Mouse (Mus musculus) large intestine, adult 2 months (tissue): ENCODE data around the gene Ccdc89. TPM values are rescaled to one million over a fixed set of nuclear protein-coding genes. Genes with fewer than 3 reads are reported as not detected.

Experiments
- DNase-seq: peaks from one replicate; pipeline ENCODE4 v3.0.0-alpha.2; 2012; ENCODE audit warnings: low read depth, low spot score
- WGBS: fragments of 180-500 bp; shearing (Covaris S2); methylation state at CpG from one replicate; pipeline ENCODE4 v1.1.7; 2018; 5-methylcytosine and 5-hydroxymethylcytosine counted together
- polyA plus RNA-seq: library from polyadenylated mRNA; depleted of rRNA; stranded (reverse); fragments of >200 nt; gene quantifications from 2 replicates; pipeline ENCODE4 v1.2.3, GENCODE M21; 2012; rRNA removed

Gene Ccdc89
- 0.09 TPM in 1 of 2 replicates, not detected in the other for polyA plus RNA-seq

DNA sequence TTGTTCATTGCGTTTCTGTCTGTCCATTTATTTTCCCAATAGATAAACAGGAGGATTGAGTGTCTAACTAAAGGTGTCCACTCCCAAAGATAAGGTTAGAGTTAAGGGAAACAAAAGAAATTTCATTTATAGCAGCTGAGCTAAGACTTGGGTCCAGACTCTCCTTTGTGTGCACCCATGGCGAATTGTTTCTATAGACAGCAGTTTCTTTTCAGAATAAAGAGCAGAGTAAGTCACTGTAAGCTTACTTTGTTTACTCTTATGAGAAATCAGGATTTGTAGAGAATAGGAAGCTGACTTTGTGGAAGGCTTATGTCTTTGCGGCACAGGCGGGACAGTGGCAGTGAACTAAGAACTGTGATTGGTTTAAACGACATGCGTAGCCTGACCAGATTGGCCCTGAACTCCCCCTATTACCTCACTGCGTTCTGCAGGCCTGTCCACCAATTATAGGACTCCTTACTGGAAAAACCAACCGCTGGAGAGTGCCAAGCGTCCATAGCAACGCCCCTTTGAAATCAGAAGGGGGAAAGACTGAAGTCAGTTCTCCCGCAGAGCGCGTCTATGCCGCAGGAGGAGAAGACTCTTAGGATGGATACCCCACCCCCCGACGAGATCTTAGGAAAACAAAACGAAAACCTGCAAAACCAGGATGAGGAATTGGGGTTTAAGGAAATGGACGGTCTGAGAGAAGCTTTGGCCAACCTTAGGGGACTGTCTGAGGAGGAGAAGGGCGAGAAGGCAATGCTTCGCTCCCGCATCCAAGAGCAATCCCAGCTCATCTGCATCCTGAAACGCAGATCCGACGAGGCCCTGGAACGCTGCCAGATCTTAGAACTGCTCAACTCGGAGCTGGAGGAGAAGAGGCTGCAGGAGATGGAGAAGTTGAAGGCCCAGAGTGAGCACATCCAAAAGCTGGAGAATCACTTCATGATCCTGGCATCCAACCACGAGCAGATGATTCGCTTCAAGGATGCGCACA, at the start of gene Ccdc89:
Ccdc89 (plus strand) TSS at position 558 of the 982 bp plus-strand sequence.
- 23% methylated on average over 29 of the region's 29 CpGs for WGBS
- peak; percentile 62 for DNase-seq

DNA sequence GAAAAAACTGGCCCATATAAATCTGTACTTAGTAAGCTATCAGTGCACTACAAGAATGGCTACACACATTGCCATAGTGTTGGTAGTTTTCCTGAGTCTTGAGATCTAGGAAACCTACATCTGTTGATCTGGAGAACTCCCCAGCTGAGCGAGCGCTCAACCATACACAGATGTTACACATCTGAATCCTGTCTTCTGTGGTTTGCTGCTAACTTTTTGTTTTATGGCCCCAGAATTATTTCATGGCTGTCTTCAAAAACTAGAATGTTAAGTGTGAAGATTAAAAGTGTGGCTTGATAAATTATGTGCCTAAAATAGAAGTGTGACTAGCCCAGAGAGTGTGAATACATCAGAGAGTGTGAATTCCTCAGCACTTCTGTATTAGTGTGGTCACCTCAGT, 42.0 kb upstream of the Ccdc89 start:
- DNase-seq, result no peak
- WGBS, result 81% methylated on average over 2 of the region's 2 CpGs

DNA sequence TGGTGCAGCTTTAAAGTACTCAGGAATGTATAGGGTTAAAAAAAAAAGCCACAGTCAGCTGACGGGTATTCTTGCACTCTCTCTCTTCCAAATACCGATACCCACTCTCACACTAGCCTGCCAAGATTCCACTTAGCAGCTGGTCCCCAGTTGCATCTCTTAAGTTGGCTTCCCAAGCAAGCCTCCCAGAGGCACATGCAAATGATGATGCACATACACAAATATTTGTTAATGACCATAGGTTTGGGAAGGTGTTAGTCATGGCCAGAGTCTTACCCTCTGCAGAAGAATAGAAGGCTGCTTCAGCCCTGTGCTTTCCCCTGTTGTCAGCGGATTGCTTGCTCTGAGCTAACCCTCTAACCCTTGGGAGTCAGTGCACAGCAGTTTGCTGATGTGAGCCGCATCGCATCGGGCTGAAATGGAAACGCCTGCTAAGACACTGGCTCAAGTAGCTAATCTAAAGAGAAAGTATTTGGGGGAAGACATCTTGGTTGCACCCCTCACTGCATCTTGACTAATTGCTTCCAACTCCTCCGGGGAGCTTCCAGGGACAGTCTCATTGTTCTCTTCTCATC, 39.4 kb upstream of the Ccdc89 start:
- WGBS, result 11% methylated on average over 8 of the region's 8 CpGs
- DNase-seq, result no peak

- no peak for DNase-seq
- WGBS, result 64% methylated on average over 3 of the region's 3 CpGs
These were observed 36.6 kb upstream of the Ccdc89 start for GRCm38 (mm10) chr7:90389765-90390164.

GRCm38 (mm10) chr7:90395073-90395472, 31.3 kb upstream of the Ccdc89 start:
- WGBS, result 54% methylated on average over 4 of the region's 4 CpGs
- DNase-seq, result no peak

DNA sequence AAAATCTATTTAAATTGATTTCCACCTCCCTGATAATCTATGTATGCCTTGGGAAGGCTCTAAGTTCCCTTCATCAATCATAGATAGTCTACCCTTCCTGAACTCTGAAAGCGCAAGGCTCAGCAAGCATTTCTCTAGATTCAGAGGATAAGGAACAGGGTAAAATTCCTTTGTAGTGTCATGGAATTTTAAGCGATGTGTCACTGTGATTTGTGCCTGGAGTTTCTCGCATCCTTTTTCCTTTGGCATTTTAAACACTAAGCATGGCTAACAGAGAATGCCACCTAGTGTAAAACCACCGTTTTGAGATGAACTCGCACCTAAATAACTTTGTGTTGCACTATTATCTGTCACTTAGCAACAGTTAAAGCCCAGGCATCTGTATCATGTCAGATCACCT, 30.4 kb upstream of the Ccdc89 start:
- no peak for DNase-seq
- WGBS, result 68% methylated on average over 5 of the region's 5 CpGs

DNA sequence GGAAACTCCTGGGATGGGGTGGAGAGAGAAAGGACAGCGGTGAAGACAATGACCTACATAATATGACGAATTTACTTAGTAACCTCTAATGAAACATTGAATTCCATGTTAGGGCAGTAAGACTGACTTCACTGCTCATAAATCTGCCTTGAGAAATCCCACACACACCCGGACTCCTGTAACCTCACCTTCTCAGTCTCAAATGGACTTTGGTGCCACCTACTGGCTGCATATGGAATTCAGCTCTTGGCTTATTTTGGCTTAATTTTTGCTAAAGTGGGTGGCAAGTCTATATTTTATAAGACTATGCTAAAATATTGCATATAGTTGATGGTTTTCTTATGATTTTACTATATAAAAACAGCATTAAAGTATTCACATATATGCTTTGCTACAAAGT, 16.4 kb upstream of the Ccdc89 start:
- DNase-seq, result peak; percentile 57
- 25% methylated on average over 3 of the region's 3 CpGs for WGBS

- no peak for DNase-seq
- 73% methylated on average over 9 of the region's 9 CpGs for WGBS
These were observed 629 bp downstream of the Ccdc89 start for GRCm38 (mm10) chr7:90427006-90427405.

DNA sequence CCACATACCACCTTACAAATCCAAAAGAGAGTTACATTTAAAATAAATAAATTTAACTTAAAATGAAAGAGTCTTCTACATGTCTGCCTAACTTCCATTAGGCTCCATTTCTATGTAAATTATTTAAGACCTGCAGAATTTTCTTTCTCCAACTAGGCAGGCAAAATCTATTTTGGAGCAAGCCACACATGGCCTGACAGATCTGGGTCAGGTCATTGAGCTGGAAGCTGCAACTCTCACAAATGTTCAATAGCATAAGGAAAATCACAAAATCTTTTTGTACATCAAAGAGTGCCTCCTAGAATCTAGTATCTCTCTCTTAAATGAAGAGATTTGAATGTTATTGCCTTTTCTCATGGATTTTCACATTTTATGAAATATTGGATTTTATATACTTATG, 5.8 kb downstream of the Ccdc89 start:
- DNase-seq, result no peak

- no peak for DNase-seq
- 86% methylated on average over 4 of the region's 4 CpGs for WGBS
These were observed 13.7 kb downstream of the Ccdc89 start for GRCm38 (mm10) chr7:90440044-90440443.

DNA sequence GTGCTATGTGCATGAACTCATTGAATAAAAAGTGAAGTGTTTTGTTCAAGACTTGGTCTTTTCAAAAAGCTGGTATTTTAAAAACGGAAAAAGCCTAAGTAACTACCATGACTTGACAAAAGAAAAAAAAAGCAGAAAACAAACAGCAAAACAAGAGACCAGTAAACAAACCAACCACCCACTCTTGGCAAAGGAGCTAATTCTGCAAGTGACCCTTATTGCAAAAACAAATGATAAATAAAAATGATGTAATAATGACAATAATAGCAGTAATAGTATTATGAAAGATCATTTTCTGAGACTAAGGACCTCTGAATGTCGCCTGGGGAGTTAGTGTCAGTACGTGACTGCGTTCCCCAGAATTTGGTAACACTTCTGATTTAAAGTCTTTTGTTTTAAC, 15.7 kb downstream of the Ccdc89 start:
- 12% methylated on average over 4 of the region's 4 CpGs for WGBS
- DNase-seq, result no peak

- DNase-seq, result peak; percentile 92
- under 1% methylated on average over 54 of the region's 54 CpGs for WGBS
These were observed 16.2 kb downstream of the Ccdc89 start, which contains the start of gene Crebzf for GRCm38 (mm10) chr7:90442518-90443080. Gene Crebzf, plus strand, starts transcription at chr7:90442729.

GRCm38 (mm10) chr7:90443101-90444091, 17.0 kb downstream of the Ccdc89 start:
- WGBS, result under 1% methylated on average over 123 of the region's 123 CpGs
- DNase-seq, result no peak

DNA sequence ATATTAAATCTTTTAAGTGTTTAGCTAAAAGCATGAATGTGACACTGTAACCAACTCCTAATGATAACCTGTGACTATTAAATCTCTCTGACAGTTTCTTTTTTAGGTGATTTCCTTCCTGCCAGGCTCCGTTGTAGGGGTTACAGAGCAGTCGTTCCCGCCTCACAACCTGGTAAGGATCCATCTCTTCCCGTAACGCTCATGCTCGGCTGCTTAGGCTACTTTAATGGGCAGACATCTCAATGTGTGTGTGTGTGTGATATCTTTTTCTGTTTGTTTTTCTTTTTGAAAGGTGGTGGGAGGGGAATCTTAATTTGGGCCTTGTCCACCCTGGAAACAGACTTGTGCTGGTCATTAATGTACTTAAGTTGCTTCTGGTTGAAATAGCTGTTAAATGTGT, 17.8 kb downstream of the Ccdc89 start:
- under 1% methylated on average over 6 of the region's 6 CpGs for WGBS
- no peak for DNase-seq

- 5% methylated on average over 7 of the region's 7 CpGs for WGBS
- DNase-seq, result no peak
These were observed 29.9 kb downstream of the Ccdc89 start for GRCm38 (mm10) chr7:90456149-90456844.

GRCm38 (mm10) chr7:90456845-90457468, 30.6 kb downstream of the Ccdc89 start, which contains the start of gene Tmem126a:
Gene Tmem126a, minus strand, starts transcription at chr7:90457229.
- peak; percentile 78 for DNase-seq
- under 1% methylated on average over 41 of the region's 41 CpGs for WGBS

GRCm38 (mm10) chr7:90457517-90457916, 31.1 kb downstream of the Ccdc89 start:
- 7% methylated on average over 10 of the region's 10 CpGs for WGBS
- DNase-seq, result no peak

GRCm38 (mm10) chr7:90460330-90460729, 34.0 kb downstream of the Ccdc89 start:
- DNase-seq, result no peak
- 40% methylated on average over 10 of the region's 10 CpGs for WGBS
